Mouse (Mus musculus) stomach, postnatal 0 days (tissue): Measurements from ENCODE around the gene Gm49403.

Experiments used
- CTCF ChIP-seq: IDR thresholded peaks from 2 replicates; pipeline ENCODE4 v1.5.1; 2016; ENCODE audit warnings: antibody characterized with exemption, low read depth, mild to moderate bottlenecking, moderate library complexity
- EP300 ChIP-seq: optimal IDR thresholded peaks from 2 replicates; pipeline ENCODE3; 2016; ENCODE audit warnings: antibody characterized with exemption

DNA sequence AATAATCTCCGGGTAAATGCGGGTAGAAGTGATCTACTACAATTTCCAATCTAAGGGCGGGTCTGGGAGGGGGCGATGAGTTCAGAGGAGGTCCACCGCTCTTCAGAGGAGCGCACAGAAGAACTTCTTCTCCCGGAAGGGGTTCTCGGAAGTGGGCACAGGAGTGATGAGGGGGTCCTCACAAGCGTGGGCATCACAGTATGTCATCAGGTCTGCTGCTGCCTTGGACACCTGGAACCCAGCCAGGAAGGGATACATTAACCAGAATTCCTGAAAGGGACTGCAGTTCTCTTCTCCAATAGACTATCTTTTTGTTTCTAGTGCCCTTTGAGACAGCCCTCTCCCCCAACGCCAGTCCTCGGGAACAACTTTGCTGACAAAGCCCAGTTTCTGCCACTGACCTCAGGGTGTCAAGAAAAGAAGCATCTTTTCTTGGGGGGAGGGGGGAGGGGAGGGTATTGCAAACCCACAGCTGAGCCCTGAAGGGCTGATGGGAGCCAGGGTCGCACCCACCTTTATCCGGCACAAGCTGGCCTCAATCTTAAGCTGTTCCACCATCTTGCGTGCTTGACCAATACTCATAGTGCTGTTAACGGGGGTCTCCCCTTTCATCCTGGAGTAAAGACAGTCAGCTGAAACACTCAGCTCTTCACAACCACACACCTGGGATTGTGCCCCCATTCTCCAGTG lies 45.5 kb upstream of the Gm49403 start:
- TF ChIP-seq CTCF, result no peak
- no peak for TF ChIP-seq EP300
